Mouse (Mus musculus) CH12.LX (cell line): ENCODE data around the gene Ntrk3. TPM values are rescaled to one million over a fixed set of nuclear protein-coding genes. Genes with fewer than 3 reads are reported as not detected.

Source experiments
- DNase-seq: peaks from one replicate; pipeline ENCODE4 v3.0.0-alpha.2; 2013; ENCODE audit errors: extremely low read depth
- H3K27ac ChIP-seq: 2 replicates; pipeline ENCODE4 v1.5.1; 2012; ENCODE audit warnings: low read depth, mild to moderate bottlenecking, control low read depth, moderate library complexity; ENCODE audit not compliant: insufficient read depth
- H3K27me3 ChIP-seq: replicated peaks from 2 replicates; pipeline ENCODE3; 2012; ENCODE audit warnings: inconsistent platforms
- H3K36me3 ChIP-seq, 2 experiments: replicated peaks in 1 of 2; 2 replicates each; pipeline versions ENCODE3 to v1.6.1; 2012; ENCODE audit warnings: inconsistent platforms in 1 of 2, low read length in 1 of 2, mild to moderate bottlenecking in 1 of 2, mixed read lengths in 1 of 2, moderate library complexity in 1 of 2; ENCODE audit not compliant: control insufficient read depth in 1 of 2, insufficient read depth in 1 of 2
- H3K4me1 ChIP-seq, 2 experiments: 2 replicates each; pipeline ENCODE4 v1.6.1; 2012; ENCODE audit warnings: inconsistent platforms in 1 of 2, moderate library complexity in 1 of 2; ENCODE audit not compliant: insufficient read depth in 2 of 2, control insufficient read depth in 1 of 2
- H3K4me2 ChIP-seq: 2 replicates; pipeline ENCODE4 v1.6.1; 2012; ENCODE audit warnings: low read depth, mild to moderate bottlenecking, control low read depth; ENCODE audit not compliant: poor library complexity, insufficient read depth, severe bottlenecking
- H3K4me3 ChIP-seq, 3 experiments: fragments of 150-350 bp in 1 of 3; sonication (generic) in 1 of 3; replicated peaks in 1 of 3; 2 replicates each; pipeline versions ENCODE3 to v1.5.1; 2011 to 2012; ENCODE audit warnings: low read depth in 2 of 3, low read length in 2 of 3, mild to moderate bottlenecking in 2 of 3, moderate library complexity in 2 of 3, control low read depth in 1 of 3, improper control_type of control experiment in 1 of 3, inconsistent platforms in 1 of 3, mixed read lengths in 1 of 3; ENCODE audit not compliant: poor library complexity in 1 of 3
- H3K79me2 ChIP-seq: replicated peaks from 2 replicates; pipeline ENCODE4 v1.6.1; 2012; ENCODE audit warnings: mild to moderate bottlenecking, moderate library complexity; ENCODE audit not compliant: control insufficient read depth, poor library complexity, insufficient read depth, severe bottlenecking; ENCODE audit errors: extremely low read depth
- H3K9ac ChIP-seq: 2 replicates; pipeline ENCODE4 v1.6.1; 2012; ENCODE audit warnings: low read depth, mild to moderate bottlenecking, control low read depth, moderate library complexity; ENCODE audit not compliant: insufficient read depth
- H3K9me3 ChIP-seq: replicated peaks from 2 replicates; pipeline ENCODE3; 2012; ENCODE audit warnings: low read length, inconsistent platforms, mixed read lengths
- CHD1 ChIP-seq: IDR thresholded peaks from 2 replicates; pipeline ENCODE4 v1.6.1; 2012; ENCODE audit warnings: low read depth, low read length, improper control_type of control experiment, inconsistent platforms
- CHD2 ChIP-seq: IDR thresholded peaks from 2 replicates; pipeline ENCODE4 v1.6.1; 2011; ENCODE audit warnings: low read length, improper control_type of control experiment
- CTCF ChIP-seq, 2 experiments: IDR thresholded peaks in 1 of 2; conservative IDR thresholded peaks in 1 of 2; 2 replicates each; pipeline ENCODE4 v1.5.1; 2011 to 2012; ENCODE audit warnings: low read depth in 2 of 2, low read length in 2 of 2, improper control_type of control experiment in 1 of 2, inconsistent platforms in 1 of 2, mild to moderate bottlenecking in 1 of 2, moderate library complexity in 1 of 2
- E2F4 ChIP-seq: IDR thresholded peaks from 2 replicates; pipeline ENCODE4 v1.6.1; 2011; ENCODE audit warnings: low read depth, low read length, improper control_type of control experiment; ENCODE audit not compliant: insufficient replicate concordance
- ELF1 ChIP-seq: IDR thresholded peaks from 2 replicates; pipeline ENCODE4 v1.6.1; 2014; ENCODE audit warnings: low read depth, mild to moderate bottlenecking, inconsistent platforms, low read length, improper control_type of control experiment
- GABPA ChIP-seq: IDR thresholded peaks from 2 replicates; pipeline ENCODE4 v1.6.1; 2012; ENCODE audit warnings: low read depth, low read length, improper control_type of control experiment, inconsistent platforms; ENCODE audit not compliant: insufficient replicate concordance
- IRF4 ChIP-seq: IDR thresholded peaks from 2 replicates; pipeline ENCODE4 v1.6.1; 2014; ENCODE audit warnings: low read depth, mild to moderate bottlenecking, inconsistent platforms, low read length, improper control_type of control experiment
- KAT2A ChIP-seq: IDR thresholded peaks from 2 replicates; pipeline ENCODE4 v1.6.1; 2012; ENCODE audit warnings: low read length, improper control_type of control experiment, inconsistent platforms; ENCODE audit not compliant: insufficient replicate concordance
- MAZ ChIP-seq: IDR thresholded peaks from 2 replicates; pipeline ENCODE4 v1.6.1; 2012; ENCODE audit warnings: low read depth, mild to moderate bottlenecking, inconsistent platforms, low read length, improper control_type of control experiment, moderate library complexity
- MEF2A ChIP-seq: IDR thresholded peaks from 2 replicates; pipeline ENCODE4 v1.6.1; 2014; ENCODE audit warnings: low read depth, mild to moderate bottlenecking, inconsistent platforms, low read length, improper control_type of control experiment, borderline replicate concordance
- POLR2AphosphoS2 ChIP-seq: IDR thresholded peaks from 2 replicates; pipeline ENCODE4 v1.6.1; 2011; ENCODE audit warnings: low read depth, low read length, improper control_type of control experiment
- RAD21 ChIP-seq: IDR thresholded peaks from 2 replicates; pipeline ENCODE4 v1.6.1; 2011; ENCODE audit warnings: low read depth, mild to moderate bottlenecking, low read length, improper control_type of control experiment, moderate library complexity
- RCOR1 ChIP-seq: conservative IDR thresholded peaks from 2 replicates; pipeline ENCODE4 v1.6.1; 2012; ENCODE audit warnings: low read depth, mild to moderate bottlenecking, inconsistent platforms, low read length, improper control_type of control experiment
- SIN3A ChIP-seq: IDR thresholded peaks from 2 replicates; pipeline ENCODE4 v1.6.1; 2012; ENCODE audit warnings: low read length, improper control_type of control experiment, inconsistent platforms
- SMC3 ChIP-seq: IDR thresholded peaks from 2 replicates; pipeline ENCODE4 v1.6.1; 2011; ENCODE audit warnings: low read depth, low read length, improper control_type of control experiment
- TBP ChIP-seq: conservative IDR thresholded peaks from 2 replicates; pipeline ENCODE4 v1.6.1; 2011; ENCODE audit warnings: low read depth, low read length, improper control_type of control experiment
- TCF12 ChIP-seq: IDR thresholded peaks from 2 replicates; pipeline ENCODE4 v1.6.1; 2014; ENCODE audit warnings: low read depth, mild to moderate bottlenecking, inconsistent platforms, low read length, improper control_type of control experiment
- UBTF ChIP-seq: IDR thresholded peaks from 2 replicates; pipeline ENCODE4 v1.6.1; 2012; ENCODE audit warnings: low read depth, mild to moderate bottlenecking, inconsistent platforms, low read length, improper control_type of control experiment, moderate library complexity
- USF1 ChIP-seq: IDR thresholded peaks from 2 replicates; pipeline ENCODE4 v1.6.1; 2014; ENCODE audit warnings: low read depth, mild to moderate bottlenecking, inconsistent platforms, low read length, improper control_type of control experiment
- USF2 ChIP-seq: conservative IDR thresholded peaks from 2 replicates; pipeline ENCODE4 v1.6.1; 2011; ENCODE audit warnings: low read depth, low read length, improper control_type of control experiment
- ZC3H11A ChIP-seq: IDR thresholded peaks from 2 replicates; pipeline ENCODE4 v1.6.1; 2012; ENCODE audit warnings: low read depth, mild to moderate bottlenecking, inconsistent platforms, low read length, improper control_type of control experiment
- dilution Hi-C: fragments of 300-500 bp; cut with MboI; formaldehyde crosslinking; loops from 2 replicates; pipeline ENCODE4 v1.14.3; 2020; ENCODE audit warnings: low sequenced_read_pairs; ENCODE audit not compliant: extremely low pct_unique_long_range_greater_than_20kb, extremely low pct_ligation_motif_present
- in situ Hi-C: fragments of 300-500 bp; cut with MboI; formaldehyde crosslinking; loops from 3 replicates; pipeline ENCODE4 v1.14.3; 2019; ENCODE audit warnings: low sequenced_read_pairs, low pct_ligation_motif_present, low pct_unique_long_range_greater_than_20kb, mixed read lengths
- polyA plus RNA-seq: library from polyadenylated mRNA; unstranded; fragments of >175 nt; gene quantifications from 2 replicates; pipeline ENCODE4 v1.2.1, GENCODE M21; 2012; ENCODE audit warnings: low read depth; ENCODE audit not compliant: insufficient read length
- total RNA-seq, 2 experiments: library from RNA; depleted of rRNA; stranded (reverse); fragments of 300-350 nt in 1 of 2; fragments of >200 nt in 1 of 2; gene quantifications; 2 replicates each; pipeline ENCODE4 v1.2.3; 2012 to 2014

Ntrk3 gene
- total and polyA plus RNA-seq, 3 experiments: 0.21 TPM; not detected in 2

GRCm38 (mm10) chr7:78595895-78596294 is 141.9 kb downstream of the Ntrk3 start:
- H3K27me3 ChIP-seq: peaks cover 87% of the 10 kb centered on the region
- in situ Hi-C loops (no loop called here), dilution Hi-C loops (no loop called here)
- no peak overlapping the region for H3K27ac ChIP-seq
- H3K4me1 ChIP-seq: no peaks in the 10 kb centered on the region
- peak; percentile 34 for DNase-seq
- no peaks in the 10 kb centered on the region for H3K9me3 ChIP-seq
- no peak overlapping the region for H3K9ac ChIP-seq
- TF ChIP-seq CTCF (conservative IDR thresholded peaks at IDR 0.05 in 1 of 2, IDR thresholded peaks at IDR 0.05 in 1 of 2; ENCODE audit: low read depth in 2 of 2, low read length in 2 of 2): peak; percentile 74 to 76
- peak; percentile 47 for TF ChIP-seq SMC3
- TF ChIP-seq KAT2A: no peak
- TF ChIP-seq POLR2AphosphoS2: no peak
- TF ChIP-seq RAD21: peak; percentile 67
- no peak overlapping the region for H3K4me3 ChIP-seq
- no peaks in the 10 kb centered on the region for H3K79me2 ChIP-seq
- no peak overlapping the region for H3K4me2 ChIP-seq
- H3K36me3 ChIP-seq: no peaks in the 10 kb centered on the region

DNA sequence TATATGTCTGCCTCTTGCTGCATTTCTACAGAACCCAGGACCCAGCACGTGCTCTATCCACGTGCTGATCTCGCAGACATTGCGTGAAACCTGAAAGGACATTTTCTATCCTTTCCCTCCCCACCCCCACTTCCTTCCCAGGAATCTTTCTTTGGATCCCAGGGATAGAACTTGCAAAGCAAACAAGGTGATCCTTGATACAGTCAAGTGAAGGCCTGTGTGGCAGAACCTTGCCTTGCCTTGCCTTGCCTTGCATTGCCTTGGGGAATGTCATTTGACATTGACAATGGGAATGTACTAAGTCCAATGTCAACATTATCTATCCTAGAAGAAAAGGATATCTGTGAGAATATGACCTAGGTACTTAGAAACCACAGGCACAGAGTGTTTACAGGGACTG is 144.9 kb downstream of the Ntrk3 start:
- DNase-seq: no peak
- Histone ChIP-seq H3K27ac (no peak overlapping the region), H3K79me2 (no peaks in the 10 kb centered on the region), H3K4me2 (no peak overlapping the region), H3K36me3 (no peaks in the 10 kb centered on the region), H3K4me3 (no peak overlapping the region), H3K9me3 (no peaks in the 10 kb centered on the region), H3K27me3 (peaks cover 72% of the 10 kb centered on the region), H3K9ac (no peak overlapping the region), H3K4me1 (no peaks in the 10 kb centered on the region)
- in situ Hi-C loops: no loop called here
- no peak for TF ChIP-seq E2F4
- no peak for TF ChIP-seq KAT2A
- TF ChIP-seq MEF2A: no peak
- no peak for TF ChIP-seq CTCF (conservative IDR thresholded peaks at IDR 0.05 in 1 of 2, IDR thresholded peaks at IDR 0.05 in 1 of 2; ENCODE audit: low read depth in 2 of 2, low read length in 2 of 2)
- dilution Hi-C loops: no loop called here

DNA sequence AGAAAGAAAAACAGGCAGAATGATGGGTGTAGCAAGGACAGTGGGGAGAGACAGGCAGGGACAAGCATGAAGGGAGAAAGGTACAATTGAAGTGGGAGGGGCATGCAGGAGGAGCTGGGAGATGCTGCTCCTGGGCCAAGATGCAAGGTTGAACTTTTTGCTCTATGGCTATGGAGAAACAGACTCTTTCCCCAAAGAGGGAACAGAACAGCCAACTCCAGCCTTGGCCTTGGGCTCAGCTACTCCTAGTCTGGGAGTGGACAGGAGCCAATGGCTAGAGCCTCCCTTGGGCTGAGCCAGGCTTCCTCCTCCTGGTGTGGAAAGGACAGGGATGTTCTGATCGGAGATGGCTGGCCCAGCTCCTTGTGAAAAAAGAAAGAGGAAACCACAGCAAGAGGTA is 145.6 kb downstream of the Ntrk3 start:
- H3K36me3 ChIP-seq: no peaks in the 10 kb centered on the region
- dilution Hi-C loops (no loop called here), in situ Hi-C loops (no loop called here)
- no peaks in the 10 kb centered on the region for H3K79me2 ChIP-seq
- TF ChIP-seq ELF1 (no peak), USF1 (no peak), TBP (no peak), ZC3H11A (no peak), IRF4 (no peak), RAD21 (no peak), USF2 (no peak), CHD2 (no peak), MAZ (no peak), UBTF (no peak), CHD1 (no peak), GABPA (no peak), CTCF (conservative IDR thresholded peaks at IDR 0.05 in 1 of 2, IDR thresholded peaks at IDR 0.05 in 1 of 2; ENCODE audit: low read depth in 2 of 2, low read length in 2 of 2) (no peak), RCOR1 (no peak), E2F4 (no peak), TCF12 (no peak), SIN3A (no peak)
- no peak for DNase-seq
- H3K4me1 ChIP-seq: no peaks in the 10 kb centered on the region
- H3K27ac ChIP-seq: no peak overlapping the region
- H3K9ac ChIP-seq: no peak overlapping the region
- H3K27me3 ChIP-seq: peaks cover 68% of the 10 kb centered on the region
- no peaks in the 10 kb centered on the region for H3K9me3 ChIP-seq
- H3K4me3 ChIP-seq: no peak overlapping the region
- H3K4me2 ChIP-seq: no peak overlapping the region
